Mouse (Mus musculus): ENCODE data around the gene Tyro3. TPM values are rescaled to one million over a fixed set of nuclear protein-coding genes. Genes with fewer than 3 reads are reported as not detected.

Gene Tyro3
- polyA plus RNA-seq, 1 experiment = 19.9 TPM

DNA sequence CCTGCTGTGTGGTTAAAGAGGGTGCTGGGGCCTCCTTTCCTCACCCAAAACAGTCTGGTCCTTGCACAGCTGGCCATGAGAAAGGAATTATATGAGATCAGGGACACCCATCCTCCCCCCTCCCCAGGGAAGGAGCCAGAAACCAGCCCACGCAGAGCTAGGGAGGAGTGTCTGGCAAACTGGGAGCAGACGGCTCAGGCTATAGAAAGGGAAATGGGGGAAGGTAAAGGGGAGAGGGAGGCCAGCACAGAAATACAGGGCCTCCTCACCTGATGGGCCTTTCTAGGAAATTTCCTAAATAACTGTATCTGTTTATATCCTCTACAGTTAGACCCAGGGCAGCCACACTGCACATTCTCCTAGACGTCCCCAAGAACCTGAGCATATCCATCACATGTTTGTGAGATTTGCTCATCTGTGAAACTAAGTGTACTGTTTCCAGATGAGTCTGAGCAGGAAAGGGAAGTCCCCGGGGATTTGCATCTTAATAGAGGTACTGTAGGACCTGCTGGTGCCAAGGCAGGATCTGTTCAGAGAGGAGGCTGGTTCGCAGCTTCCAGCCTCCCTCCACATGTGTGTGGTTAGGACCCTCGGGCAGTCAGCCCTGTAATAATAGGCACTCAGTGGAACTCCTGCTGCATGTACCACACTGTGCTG, 6.2 kb downstream of the Tyro3 start:
- no peak for TF ChIP-seq CTCF (IDR thresholded peaks at IDR 0.05; ENCODE audit: borderline replicate concordance, insufficient read depth, low read length)
- TF ChIP-seq POLR2A (IDR thresholded peaks at IDR 0.05; ENCODE audit: low read depth, low read length) = no peak
- H3K27ac ChIP-seq (ENCODE audit: insufficient read depth, low read length) = no peak overlapping the region
- H3K4me1 ChIP-seq (ENCODE audit: control insufficient read depth, insufficient read depth, low read length) = peaks cover 8% of the 10 kb centered on the region; the same call in 1 of the 2 replicates
- H3K4me3 ChIP-seq (ENCODE audit: insufficient read depth, low read length) = no peak overlapping the region

DNA sequence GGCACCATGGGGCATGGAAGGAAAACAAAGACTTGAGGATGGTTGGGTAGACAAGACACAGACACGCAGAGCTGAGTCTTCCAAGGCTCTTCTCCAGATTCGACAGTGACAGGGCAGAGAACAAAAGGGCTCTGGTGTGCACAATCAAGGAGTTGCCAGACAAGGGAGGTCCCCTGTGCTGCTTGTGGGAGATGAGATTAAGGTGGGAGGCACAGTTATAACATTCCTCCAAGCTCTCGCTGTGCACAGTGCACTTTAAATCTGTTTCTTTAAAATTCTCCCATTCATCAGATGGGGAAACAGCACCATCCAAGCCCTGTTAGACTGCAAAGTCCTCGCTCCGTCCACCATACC, 6.7 kb downstream of the Tyro3 start:
- no peak overlapping the region for H3K27ac ChIP-seq (ENCODE audit: insufficient read depth, low read length)
- H3K4me3 ChIP-seq (ENCODE audit: insufficient read depth, low read length) = no peak overlapping the region
- TF ChIP-seq POLR2A (IDR thresholded peaks at IDR 0.05; ENCODE audit: low read depth, low read length) = no peak
- TF ChIP-seq CTCF (IDR thresholded peaks at IDR 0.05; ENCODE audit: borderline replicate concordance, insufficient read depth, low read length) = no peak
- peaks cover 8% of the 10 kb centered on the region; the same call in 1 of the 2 replicates for H3K4me1 ChIP-seq (ENCODE audit: control insufficient read depth, insufficient read depth, low read length)

DNA sequence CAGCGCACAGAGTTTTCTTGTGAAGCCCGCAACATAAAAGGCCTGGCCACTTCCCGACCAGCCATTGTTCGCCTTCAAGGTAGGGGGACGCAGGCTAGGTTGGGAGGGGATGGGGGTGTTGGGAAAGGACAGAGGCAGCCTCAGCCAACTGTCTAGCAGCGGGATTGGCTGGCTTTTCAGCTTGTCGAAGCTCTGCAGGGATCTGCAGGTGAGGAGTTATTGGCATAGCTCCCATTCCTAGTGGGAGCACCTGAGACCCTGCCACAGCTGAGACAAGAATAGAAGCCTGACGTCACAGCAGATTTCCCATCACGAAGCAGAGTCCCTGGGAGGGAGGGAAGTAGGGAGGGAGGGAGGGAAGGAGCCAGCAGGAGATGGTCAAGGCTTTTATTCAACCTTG, 7.2 kb downstream of the Tyro3 start:
- H3K4me1 ChIP-seq (ENCODE audit: control insufficient read depth, insufficient read depth, low read length) = peaks cover 8% of the 10 kb centered on the region; the same call in 1 of the 2 replicates
- H3K4me3 ChIP-seq (ENCODE audit: insufficient read depth, low read length) = no peak overlapping the region
- no peak overlapping the region for H3K27ac ChIP-seq (ENCODE audit: insufficient read depth, low read length)
- TF ChIP-seq CTCF (IDR thresholded peaks at IDR 0.05; ENCODE audit: borderline replicate concordance, insufficient read depth, low read length) (no peak), POLR2A (IDR thresholded peaks at IDR 0.05; ENCODE audit: low read depth, low read length) (no peak)

DNA sequence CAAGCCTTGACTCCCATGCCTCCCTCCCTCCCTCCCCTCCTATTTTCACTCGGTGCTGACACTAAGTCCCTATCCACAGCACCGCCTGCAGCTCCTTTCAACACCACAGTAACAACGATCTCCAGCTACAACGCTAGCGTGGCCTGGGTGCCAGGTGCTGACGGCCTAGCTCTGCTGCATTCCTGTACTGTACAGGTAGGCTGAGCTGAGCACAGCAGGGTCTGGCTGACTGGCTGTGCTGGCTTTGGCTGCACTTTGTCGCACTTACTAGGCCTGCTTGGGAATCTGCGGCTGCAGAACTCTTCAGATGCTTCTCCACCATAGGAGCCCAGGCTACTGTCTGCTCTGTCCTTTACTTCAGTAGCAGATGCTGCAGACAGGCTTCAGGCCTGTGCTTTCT, 8.0 kb downstream of the Tyro3 start:
- no peak overlapping the region for H3K4me3 ChIP-seq (ENCODE audit: insufficient read depth, low read length)
- no peak for TF ChIP-seq CTCF (IDR thresholded peaks at IDR 0.05; ENCODE audit: borderline replicate concordance, insufficient read depth, low read length)
- TF ChIP-seq POLR2A (IDR thresholded peaks at IDR 0.05; ENCODE audit: low read depth, low read length) = no peak
- peaks cover 8% of the 10 kb centered on the region; the same call in 1 of the 2 replicates for H3K4me1 ChIP-seq (ENCODE audit: control insufficient read depth, insufficient read depth, low read length)
- no peak overlapping the region for H3K27ac ChIP-seq (ENCODE audit: insufficient read depth, low read length)

DNA sequence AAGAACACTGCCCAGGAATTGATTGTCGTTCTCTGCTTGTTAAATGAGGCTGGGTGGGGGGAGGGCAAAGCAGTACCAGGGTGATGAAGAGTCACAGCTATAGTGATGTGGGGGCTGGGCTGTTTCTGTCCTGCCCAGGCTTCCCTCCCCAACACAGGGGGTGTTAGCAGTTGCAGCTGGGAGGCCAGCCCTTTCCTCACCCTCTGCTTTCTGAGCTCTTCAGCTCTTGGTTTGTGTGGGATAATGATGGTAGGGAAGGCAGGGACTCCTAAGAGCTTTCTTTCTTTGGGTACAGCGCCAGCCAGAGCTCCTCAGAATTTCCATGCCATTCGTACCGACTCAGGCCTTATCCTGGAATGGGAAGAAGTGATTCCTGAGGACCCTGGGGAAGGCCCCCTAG, 10.9 kb downstream of the Tyro3 start:
- Histone ChIP-seq H3K27ac (ENCODE audit: insufficient read depth, low read length) (no peak overlapping the region), H3K4me3 (ENCODE audit: insufficient read depth, low read length) (no peak overlapping the region), H3K4me1 (ENCODE audit: control insufficient read depth, insufficient read depth, low read length) (0 out of 2 replicates have a peak, but pooled peaks cover 4% of the 10 kb centered on the region)
- no peak for TF ChIP-seq POLR2A (IDR thresholded peaks at IDR 0.05; ENCODE audit: low read depth, low read length)
- TF ChIP-seq CTCF (IDR thresholded peaks at IDR 0.05; ENCODE audit: borderline replicate concordance, insufficient read depth, low read length) = no peak

DNA sequence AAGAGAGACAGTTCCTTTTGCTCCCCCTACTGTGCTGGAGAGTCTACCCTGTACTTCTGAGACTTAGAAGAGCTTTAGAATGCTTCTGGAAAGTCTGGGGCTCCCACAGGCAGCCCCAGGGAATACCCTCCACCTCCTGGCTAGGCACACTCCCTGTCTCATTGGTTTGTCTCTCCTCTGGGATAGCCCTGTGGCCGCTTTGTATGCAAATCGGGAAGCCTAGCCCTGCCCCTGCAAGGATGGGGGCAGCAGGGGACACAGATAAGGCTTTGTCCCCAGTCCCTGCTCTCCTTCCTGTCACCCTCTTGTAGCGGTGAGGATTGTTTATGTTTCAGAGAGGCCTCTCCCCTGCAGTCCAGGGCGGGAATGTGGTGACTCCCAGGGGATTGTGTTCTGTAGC, 11.3 kb downstream of the Tyro3 start:
- no peak for TF ChIP-seq POLR2A (IDR thresholded peaks at IDR 0.05; ENCODE audit: low read depth, low read length)
- no peak for TF ChIP-seq CTCF (IDR thresholded peaks at IDR 0.05; ENCODE audit: borderline replicate concordance, insufficient read depth, low read length)
- Histone ChIP-seq H3K27ac (ENCODE audit: insufficient read depth, low read length) (no peak overlapping the region), H3K4me3 (ENCODE audit: insufficient read depth, low read length) (no peak overlapping the region), H3K4me1 (ENCODE audit: control insufficient read depth, insufficient read depth, low read length) (0 out of 2 replicates have a peak, but pooled peaks cover 2% of the 10 kb centered on the region)

DNA sequence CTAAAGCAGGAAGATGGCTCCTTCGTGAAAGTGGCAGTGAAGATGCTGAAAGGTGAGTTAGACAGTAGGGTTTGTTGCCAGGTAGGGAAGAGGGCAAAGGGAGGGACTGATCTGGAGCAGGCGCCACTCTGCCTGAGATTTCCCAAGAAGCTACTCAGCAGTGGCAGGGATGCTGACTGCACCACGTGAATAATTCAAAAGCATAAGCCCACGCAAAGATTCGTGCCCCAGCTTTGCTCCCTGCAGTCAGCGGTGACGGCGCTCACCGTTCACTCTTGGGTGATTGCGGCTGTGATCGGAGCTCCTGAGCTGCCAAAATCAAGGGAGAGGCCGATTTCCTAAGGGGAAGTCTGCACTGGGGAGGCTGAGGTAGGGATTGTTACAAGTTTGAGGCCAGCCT, 13.4 kb downstream of the Tyro3 start:
- H3K4me1 ChIP-seq (ENCODE audit: control insufficient read depth, insufficient read depth, low read length) = no peaks in the 10 kb centered on the region
- no peak overlapping the region for H3K4me3 ChIP-seq (ENCODE audit: insufficient read depth, low read length)
- no peak for TF ChIP-seq CTCF (IDR thresholded peaks at IDR 0.05; ENCODE audit: borderline replicate concordance, insufficient read depth, low read length)
- TF ChIP-seq POLR2A (IDR thresholded peaks at IDR 0.05; ENCODE audit: low read depth, low read length) = no peak
- no peak overlapping the region for H3K27ac ChIP-seq (ENCODE audit: insufficient read depth, low read length)

DNA sequence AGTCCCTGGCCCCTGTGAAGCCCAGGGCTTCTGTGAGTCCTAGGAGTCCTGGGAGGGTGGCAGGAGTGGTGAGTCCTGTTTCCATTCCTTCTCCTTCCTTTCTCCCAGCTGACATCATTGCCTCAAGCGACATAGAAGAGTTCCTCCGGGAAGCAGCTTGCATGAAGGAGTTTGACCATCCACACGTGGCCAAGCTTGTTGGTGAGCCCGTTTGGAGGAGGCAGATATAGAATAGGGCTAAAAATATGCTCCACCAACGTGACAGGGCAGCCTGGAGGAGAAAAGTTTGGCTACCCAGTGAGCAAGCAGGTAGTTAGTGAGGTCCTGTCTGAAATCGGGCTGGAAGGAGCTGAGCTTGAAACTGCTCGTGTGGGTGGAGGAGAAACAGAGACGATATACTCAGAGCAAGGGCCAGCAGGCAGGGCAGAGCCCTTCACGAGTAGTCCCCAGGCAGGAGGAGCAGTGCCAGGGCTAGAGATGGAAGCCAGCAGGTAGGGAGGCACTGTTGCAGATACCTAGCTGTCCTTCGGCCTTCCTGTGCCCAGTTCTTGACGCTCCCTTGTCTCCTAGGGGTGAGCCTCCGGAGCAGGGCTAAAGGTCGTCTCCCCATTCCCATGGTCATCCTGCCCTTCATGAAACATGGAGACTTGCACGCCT, 14.1 kb downstream of the Tyro3 start:
- H3K4me1 ChIP-seq (ENCODE audit: control insufficient read depth, insufficient read depth, low read length) = no peaks in the 10 kb centered on the region
- no peak for TF ChIP-seq POLR2A (IDR thresholded peaks at IDR 0.05; ENCODE audit: low read depth, low read length)
- TF ChIP-seq CTCF (IDR thresholded peaks at IDR 0.05; ENCODE audit: borderline replicate concordance, insufficient read depth, low read length) = no peak
- no peak overlapping the region for H3K4me3 ChIP-seq (ENCODE audit: insufficient read depth, low read length)
- no peak overlapping the region for H3K27ac ChIP-seq (ENCODE audit: insufficient read depth, low read length)

DNA sequence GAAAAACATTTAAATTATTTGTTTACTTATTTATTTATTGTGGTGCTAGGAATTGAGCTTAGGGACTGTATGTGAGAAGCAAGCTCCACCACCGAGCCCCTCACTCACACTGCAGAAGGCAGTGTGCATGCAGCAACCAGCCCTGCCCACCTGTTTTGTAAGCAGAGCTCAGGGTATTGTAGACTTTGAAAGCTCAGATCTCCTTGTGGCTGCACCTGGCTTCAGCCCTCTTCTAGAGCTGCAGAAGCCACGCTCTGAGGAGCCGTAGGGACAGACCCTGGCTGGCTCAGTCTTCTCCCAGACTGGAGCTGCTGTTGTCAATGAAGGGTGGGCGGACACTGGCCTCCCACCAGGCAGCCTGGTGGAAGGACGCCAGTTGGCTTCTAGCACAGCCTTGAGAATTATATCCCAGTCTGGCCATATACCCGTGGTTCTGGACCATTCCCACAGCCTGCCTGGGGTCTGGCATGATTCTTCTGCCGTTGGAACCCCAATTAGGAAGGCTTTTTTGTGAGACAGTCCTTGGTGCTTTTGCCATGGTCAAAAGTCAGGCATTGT, 16.9 kb downstream of the Tyro3 start:
- Histone ChIP-seq H3K4me1 (ENCODE audit: control insufficient read depth, insufficient read depth, low read length) (no peaks in the 10 kb centered on the region), H3K27ac (ENCODE audit: insufficient read depth, low read length) (no peak overlapping the region), H3K4me3 (ENCODE audit: insufficient read depth, low read length) (no peak overlapping the region)
- no peak for TF ChIP-seq POLR2A (IDR thresholded peaks at IDR 0.05; ENCODE audit: low read depth, low read length)

DNA sequence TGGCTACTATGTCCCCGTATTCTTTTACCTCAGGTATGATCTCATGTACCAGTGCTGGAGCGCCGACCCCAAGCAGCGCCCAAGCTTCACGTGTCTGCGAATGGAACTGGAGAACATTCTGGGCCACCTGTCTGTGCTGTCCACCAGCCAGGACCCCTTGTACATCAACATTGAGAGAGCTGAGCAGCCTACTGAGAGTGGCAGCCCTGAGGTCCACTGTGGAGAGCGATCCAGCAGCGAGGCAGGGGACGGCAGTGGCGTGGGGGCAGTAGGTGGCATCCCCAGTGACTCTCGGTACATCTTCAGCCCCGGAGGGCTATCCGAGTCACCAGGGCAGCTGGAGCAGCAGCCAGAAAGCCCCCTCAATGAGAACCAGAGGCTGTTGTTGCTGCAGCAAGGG, 19.1 kb downstream of the Tyro3 start:
- Histone ChIP-seq H3K4me1 (ENCODE audit: control insufficient read depth, insufficient read depth, low read length) (no peaks in the 10 kb centered on the region), H3K27ac (ENCODE audit: insufficient read depth, low read length) (no peak overlapping the region), H3K4me3 (ENCODE audit: insufficient read depth, low read length) (no peak overlapping the region)
- no peak for TF ChIP-seq POLR2A (IDR thresholded peaks at IDR 0.05; ENCODE audit: low read depth, low read length)
- no peak for TF ChIP-seq CTCF (IDR thresholded peaks at IDR 0.05; ENCODE audit: borderline replicate concordance, insufficient read depth, low read length)

Data from embryonic fibroblast, embryonic 13.5 days (primary cell).